Mouse (Mus musculus) heart, adult 18-20 months (tissue): ENCODE results near the gene Gm49358. TPM values are rescaled to one million over a fixed set of nuclear protein-coding genes. Genes with fewer than 3 reads are reported as not detected.

Experiments
- DNase-seq, 2 experiments: peaks; one replicate each; pipeline ENCODE4 v3.0.0; 2021 to 2022; ENCODE audit warnings: mixed read lengths in 1 of 2
- total RNA-seq, 2 experiments: library from RNA; stranded (reverse); gene quantifications; 2 replicates each; pipeline ENCODE4 v1.2.3; 2021

The Gm49358 gene
- total RNA-seq, 2 experiments from 2014 or later = 13.3 to 16.2 TPM

DNA sequence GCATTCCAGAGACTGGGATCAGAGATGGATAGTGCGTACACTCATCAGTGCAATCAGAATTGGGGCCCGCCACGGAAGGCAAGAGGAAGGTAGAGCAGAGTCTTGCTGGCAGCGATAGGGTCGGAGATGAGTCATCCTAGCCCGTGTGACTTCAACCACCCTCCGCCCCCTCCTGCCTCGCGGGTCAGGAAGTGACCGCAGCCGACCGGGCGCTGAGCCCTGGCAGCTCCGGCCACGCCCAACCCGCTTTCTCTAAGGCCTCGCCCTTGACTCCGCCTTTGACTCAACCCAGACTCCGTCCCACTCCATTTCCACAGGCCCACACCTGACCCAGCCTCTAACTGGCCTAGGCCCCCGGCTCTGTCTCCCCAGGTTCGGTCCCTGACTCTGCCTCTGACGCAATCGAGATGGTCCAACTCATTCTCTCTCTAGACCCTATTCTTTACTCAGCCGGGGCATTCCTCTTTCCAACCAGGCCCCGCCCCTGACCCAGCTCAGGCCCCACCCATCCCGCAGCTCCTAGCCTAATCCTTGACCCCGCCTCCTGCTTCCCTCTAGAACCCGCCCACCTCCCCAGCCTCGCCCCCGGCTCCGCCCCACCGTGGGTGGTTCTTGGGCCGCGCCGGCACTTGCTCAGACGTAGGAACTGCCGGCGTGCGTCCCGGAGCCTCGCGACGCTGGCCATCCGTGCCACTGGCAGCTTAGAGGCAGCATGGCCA is 14.8 kb downstream of the Gm49358 start, which contains the start of gene Nt5dc3:
Gene Nt5dc3, plus strand, starts transcription at position 608 of the 719 bp plus-strand sequence.
- DNase-seq = peak; percentile 97 to 99

DNA sequence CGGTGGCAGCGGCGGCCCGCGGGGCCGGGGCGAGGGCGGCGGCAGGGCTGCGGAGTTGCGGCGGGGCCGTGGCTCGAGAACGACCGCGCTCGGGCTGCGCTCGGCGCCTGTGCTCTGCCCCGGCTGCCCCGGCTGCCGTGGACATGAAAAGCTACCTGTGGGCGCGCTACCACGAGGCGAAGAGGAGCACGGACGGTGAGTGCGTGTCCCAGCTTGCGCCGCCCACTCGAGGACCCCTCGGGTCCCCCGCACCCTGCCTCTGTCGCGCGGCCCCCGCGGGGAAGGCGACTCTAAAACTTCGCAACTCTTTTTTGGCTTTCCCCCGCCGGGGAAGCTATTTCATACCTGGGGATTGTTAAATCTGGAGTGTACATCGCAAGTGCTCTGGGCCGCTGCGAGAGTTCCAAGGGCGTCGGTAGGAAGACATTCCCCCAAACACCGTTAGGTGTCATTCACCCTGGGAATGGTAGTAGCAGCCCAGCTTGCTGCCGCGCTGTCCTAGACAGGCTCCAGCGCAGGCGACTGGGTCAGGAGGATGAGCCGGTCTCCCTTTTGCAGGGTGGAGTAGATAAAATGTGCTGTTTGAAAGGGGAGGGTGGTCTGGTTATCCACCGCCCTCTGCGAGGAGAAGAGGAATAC is 15.5 kb downstream of the Gm49358 start:
- peak; percentile 41 to 68 for DNase-seq

DNA sequence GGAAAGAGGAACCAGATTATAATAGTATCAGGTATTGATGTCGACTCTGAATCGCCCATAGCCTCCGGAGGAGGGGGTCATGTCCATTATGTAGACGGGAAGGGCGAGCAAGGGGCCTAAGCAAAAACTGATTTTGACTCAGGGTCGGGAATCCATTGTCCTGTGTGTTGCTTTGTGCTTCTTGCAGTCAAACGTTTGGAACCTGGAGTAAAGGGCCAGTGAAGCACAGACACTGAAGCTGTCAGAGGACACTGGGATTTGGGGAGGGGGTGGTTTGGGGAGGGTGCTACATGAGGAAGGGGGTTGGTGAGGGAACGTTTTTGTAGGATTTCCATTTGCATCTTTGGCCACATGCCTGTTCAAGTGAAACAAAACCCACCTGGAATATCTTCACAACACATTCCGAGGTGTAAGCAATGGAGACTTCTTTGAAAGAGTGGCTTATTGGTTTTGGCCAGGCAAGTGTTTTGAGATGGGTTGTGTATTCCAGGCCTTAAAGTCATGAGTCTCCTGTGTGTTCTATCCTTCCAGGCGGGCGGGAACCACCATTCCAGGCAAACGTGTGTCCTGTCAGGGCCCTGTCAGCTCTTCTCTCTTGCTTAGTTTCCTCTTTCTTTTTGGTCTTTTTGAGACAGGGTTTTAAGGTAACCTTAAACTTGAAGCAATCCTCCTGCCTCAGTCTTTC is 16.2 kb downstream of the Gm49358 start:
- DNase-seq = no peak

DNA sequence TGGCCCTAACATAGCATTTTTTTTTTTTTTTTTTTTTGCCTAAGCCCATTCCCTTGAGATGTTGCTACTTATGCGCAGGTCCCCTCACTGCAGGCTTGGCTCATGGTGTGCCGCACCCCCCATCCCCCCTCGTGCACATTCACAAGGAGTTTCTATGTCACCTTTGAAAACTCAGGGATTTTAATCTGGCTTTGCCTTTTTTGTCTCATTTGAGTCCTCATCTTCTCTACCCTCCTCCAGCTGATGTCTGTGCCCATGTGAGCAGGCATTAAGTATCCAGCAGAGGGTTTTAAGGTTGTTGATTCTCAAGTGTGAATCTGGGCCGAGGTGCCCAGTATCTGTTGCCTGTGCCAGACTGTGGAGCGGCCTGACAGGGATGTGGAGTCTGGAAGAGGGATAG is 17.9 kb downstream of the Gm49358 start:
- no peak for DNase-seq

DNA sequence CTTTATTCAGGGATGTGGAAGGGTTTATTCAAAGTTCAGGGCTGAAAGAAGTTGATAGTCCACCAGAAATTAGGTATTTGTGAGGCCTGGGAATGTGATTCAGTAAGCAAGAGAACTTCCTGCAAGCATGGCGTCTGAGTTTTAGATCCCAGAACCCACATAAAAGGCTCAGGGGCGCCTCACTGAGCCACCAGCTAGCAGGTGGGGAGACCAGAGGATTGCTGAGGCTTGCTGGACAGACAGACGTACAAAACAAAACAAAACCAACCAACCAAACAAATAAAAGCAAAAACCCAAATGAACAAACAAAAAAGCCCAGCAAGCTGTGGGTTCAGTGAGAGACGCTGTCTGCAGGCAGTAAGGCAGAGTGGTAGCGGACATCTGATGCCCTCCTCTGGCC is 18.9 kb downstream of the Gm49358 start:
- no peak for DNase-seq

DNA sequence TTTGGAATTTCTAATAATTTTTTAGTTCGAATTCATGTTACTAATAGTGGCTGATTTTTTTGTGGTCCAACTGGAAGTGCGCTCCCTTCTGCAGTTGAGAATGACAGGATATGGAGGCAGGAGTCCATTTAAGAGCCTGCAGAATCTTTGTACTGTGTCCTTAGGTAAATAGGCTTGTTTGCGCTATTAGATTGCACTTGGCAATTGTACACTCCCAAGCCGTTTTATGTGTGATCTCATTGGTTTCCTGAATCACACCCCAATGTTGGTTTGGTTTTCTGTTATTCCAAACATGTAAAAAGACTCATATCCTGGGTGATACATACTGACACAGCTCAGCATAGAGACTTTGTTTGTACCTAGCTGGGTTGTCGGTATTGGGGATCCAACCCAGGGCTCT is 19.8 kb downstream of the Gm49358 start:
- no peak for DNase-seq

DNA sequence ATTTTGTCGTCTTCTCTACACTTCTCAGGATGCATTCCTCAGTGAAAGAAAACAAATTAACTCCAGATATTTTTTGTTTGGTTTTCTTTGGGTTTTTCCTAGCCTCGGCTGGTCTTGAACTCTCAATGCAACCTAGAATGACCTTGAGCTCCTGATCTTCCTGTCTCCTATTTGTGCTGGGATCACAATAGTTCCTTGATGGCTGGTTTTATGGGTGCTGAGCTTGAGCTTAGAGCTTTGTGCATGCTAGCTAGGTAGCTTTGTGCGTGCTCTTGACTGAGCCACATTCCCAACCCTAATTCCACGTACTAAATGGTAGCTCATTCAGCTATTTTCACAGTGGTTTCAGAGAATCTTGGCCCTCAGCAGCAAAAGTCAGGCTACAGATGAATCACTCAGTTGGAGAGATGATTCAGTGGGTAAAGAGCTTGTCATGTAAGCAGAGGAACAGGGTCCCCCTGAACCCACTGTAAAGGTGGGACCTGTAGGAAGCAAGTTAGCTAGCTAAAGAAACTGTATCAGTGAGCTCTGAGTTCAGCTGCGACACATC is 20.4 kb downstream of the Gm49358 start:
- DNase-seq = no peak

DNA sequence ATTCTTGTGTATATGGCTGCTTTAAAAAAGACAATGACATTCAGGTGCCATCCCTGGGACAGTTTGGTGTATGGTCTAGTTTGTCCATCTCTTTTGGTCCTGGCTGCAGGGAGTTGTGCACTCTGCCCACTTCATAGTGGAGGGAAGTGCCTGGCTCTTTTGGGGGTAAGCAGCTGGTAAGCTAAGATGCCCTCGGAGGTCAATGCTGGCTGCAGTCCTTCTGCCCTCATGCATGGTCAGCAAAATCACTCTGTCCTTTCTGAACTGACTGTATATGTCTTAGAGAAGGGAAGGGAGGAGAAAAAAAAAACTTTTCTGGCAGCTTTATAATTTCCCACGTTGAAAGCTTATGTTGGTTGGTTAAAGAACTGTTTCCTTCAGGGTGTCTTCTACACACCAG is 21.6 kb downstream of the Gm49358 start:
- DNase-seq = no peak

DNA sequence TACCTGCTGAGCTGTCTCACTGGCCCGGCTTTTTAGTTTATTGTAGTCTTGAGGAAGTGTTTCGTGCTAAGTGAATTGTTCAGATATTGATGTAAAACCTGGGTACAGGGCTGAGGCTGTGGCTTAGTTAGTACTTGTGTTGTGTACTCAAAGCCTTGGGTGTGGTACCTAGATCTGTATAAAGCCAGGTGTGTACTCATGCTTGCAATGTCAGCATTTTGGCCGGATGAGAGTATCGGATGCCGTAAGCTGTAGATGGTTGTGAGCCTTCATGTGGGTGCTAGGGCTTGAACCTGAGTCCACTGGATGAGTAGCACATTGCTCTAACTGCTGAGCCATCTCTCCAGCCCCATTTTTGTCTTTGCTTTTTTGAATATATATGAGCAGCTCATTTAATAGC is 22.3 kb downstream of the Gm49358 start:
- DNase-seq = no peak

DNA sequence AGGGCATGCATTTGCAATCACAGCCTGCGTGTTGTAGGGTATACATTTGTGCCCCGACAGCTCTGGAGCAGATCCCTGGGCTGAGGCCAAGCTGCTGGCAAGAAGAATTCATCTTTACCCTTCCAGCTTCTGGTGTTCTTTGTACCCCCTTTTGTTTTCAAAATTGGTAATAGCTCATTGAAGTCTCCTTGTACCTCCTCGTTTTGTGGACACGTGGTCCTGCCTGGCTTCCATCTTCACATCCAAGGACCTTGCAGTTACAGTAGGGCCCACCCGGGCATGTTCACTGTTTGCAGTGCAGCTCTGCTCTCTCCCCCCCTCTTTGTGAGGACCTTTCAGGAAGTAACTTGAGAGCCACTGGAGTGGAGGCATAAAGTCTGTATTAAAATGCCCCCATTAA is 24.4 kb downstream of the Gm49358 start:
- DNase-seq = no peak

DNA sequence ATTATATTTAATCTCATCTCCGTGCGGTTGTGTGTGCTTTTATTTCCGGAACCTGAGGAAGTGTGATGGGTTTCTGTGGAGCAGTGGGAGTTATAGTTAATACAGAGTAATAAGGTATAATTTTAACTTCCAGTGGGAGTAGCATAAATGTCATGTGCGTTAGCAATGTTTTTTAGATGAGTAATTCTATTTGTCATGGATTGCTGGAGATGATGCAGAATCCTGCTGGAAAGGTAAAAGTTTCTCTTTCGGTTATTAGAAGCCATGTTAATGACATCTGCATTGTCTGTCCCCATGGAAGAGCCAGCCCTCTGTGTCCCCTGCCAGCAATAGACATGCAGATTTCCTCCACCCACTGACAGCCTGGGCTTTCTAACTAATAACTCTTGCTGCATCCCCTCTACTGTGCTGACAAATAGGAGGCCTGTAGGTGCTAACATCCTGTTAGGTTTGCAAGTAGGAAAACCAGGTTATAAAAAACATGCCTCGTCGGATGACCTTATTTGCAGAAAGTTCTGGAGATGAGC is 25.4 kb downstream of the Gm49358 start:
- DNase-seq = no peak

DNA sequence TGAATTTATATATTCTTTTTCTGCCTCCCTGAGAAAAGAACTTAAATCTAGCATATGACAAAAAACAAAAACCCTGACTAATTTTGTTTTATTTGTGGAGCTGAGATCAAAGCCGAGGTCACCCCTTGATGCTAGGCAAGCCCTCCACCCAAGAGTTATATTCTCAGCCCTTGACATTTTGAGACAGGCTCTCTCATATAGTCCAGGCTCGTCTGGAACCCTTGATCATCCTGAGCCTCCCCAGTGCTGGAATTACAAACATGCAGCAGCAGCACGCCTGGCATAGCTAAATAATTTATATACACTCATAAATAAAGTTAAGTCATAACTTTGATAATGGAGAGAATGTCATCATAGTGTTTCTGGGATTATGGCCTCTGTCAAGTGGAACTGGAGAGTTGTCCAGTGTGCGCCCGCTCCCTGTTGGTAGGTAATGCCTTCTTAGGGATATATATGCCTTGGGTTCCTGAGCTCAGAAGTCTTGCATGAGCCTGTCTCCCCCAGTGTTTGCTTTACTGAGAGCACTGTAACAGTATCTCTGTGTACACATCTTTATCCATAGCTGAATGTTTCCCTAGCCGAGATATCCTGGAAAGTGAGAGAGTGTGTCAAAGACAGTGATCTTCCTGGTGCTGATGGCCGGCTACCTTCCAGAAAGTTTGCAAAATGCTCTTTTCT is 27.9 kb downstream of the Gm49358 start:
- no peak for DNase-seq

DNA sequence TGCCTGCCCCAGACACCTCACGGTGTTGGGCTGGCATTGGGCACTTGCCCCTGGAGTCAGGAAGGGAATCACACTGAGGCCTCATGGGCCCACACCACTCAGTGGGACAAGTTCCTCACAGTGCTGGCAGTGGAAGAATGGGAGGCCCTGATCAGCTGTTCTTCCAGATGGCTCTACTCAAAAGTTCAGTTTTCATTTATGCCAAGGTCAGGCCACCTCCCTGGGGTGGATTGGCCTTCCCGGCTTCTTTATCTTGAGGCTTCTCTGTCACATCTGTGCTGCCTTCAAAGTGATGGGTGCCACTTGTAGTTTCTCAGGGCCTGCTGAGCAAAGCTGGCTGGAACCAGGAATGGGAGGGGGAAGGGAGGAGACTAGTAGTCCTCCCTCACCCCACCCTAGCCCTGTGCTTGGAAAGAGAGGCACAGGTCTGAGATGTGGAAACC is 29.8 kb downstream of the Gm49358 start:
- peak; percentile 67 to 78 for DNase-seq

DNA sequence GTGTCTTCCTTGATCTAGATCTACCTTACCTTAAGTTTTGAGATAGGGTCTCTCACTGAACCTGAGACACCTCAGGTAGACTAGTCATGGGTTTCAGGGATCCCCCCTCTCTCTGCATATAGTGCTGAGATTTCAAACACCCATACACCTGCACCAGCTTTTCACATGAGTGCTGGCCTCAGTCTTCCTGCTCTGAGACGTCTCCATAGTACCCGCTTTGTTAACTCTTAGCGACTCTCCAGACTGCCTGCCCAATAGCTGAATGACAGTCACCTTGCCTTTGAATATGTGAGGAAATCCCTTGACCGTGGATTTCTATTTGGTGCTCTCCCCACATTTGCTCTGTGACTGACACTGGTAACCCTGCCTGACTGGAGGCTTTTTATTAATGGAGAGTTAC is 30.4 kb downstream of the Gm49358 start:
- no peak for DNase-seq

DNA sequence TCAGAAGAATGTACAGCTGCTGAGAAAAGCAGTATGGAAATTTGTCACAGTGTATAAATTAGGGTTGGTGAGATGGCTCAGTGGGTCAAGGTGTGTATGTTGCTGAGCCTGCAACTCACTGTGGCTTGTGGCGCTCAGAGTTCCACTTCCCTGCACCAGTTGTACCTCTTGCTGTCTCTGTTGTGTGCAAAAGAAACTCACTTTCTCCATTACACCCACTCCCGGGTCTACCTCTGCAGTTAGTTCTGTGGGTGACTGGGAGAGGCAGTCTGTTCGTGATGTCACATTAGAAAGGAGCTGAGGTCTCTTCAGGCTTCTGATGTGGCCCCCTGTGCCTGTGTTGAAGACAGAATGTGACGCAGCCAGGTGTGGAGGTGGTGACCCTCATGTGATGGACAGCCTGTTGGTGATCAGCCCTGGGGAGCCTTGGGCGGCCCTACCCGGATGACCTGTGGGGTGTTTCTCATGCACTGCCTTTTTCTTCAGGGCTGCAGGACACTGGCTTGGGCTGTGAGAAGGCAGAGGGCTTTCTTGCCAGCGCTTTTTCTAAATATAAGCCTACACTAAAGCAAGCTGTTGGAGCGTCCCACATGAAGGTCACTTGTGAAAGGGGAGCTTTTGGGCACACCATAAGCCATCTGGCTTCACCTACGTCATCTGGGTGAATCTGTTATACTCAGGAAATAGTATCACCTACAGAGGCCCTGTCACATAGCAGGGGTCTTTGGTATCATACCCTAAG is 31.2 kb downstream of the Gm49358 start:
- DNase-seq = peak; percentile 48 to 52

DNA sequence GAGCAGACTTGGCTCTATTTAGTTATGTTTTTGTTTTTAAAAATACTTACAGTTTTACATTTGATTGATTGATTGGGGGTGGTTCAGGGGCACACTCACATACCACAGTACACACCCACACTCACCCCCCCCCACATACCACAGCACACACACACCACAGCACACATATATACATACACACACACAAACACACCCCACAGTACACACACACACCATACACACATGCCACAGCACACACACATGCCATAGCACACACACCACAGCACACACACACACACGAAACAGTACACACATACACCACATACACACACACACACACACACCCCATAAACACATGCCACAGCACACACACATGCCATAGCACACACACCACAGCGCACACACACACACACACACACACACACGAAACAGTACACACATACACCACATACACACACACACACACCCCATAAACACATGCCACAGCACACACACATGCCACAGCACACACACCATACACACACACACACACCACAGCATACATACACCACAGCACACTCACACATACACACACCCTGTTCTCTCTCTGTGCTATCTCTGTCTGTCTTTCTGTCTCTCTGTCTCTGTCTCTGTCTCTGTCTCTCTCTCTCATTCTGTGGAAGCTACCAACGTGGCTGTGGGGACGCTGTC is 32.4 kb downstream of the Gm49358 start:
- DNase-seq = no peak

DNA sequence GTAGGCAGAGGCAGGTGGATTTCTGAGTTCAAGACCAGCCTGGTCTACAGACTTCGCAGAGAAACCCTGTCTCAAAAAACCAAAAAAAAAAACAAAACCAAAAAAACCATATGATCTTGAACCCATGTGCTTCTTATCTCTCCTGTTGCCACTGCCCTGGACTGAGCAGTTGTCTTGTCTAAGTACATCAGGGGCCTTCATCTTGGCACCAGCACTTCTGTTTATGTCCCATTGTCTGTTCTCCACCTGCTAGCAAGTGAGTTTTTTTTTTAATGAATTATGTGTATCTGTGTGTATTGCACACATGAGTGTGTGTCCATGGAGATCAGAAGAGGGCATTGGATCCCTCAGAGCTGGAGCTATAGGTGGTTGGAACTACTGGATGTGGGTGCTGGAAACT is 43.6 kb downstream of the Gm49358 start:
- no peak for DNase-seq

DNA sequence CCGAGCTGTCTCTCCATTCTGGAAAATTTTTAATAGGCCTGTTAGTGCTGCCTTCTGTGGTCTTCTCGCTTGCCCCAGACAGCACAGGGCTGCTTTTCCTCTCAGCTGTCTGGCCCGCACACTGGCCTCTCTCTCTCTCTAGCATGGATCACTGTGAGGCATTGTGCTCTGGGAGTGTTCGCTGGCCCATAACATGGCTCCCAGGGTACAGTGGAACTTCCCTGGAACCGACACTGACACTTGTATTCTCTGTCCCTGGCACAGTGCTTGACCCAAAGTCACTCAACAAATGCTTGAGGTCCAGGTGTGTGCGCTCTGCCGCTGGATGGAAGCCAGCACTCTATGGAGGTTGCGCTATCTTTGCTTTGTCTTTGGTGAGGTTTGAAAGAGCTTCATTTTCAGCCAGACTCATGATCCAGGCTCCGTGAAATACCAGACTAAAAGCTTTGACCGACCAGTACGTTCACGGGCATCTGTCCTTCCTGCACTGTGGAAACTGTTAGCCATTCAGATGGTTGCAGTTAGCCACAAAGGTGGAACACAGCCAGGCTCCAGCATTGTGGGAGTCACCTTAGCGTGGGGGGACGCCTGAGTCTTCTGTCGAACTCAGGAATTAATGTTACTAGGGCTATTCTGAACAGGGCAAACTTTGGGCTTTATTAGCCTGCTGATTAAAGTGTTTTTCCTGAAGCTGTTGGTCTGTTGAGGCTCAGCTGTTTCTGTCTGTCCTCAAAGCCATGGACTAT is 44.4 kb downstream of the Gm49358 start:
- no peak for DNase-seq

DNA sequence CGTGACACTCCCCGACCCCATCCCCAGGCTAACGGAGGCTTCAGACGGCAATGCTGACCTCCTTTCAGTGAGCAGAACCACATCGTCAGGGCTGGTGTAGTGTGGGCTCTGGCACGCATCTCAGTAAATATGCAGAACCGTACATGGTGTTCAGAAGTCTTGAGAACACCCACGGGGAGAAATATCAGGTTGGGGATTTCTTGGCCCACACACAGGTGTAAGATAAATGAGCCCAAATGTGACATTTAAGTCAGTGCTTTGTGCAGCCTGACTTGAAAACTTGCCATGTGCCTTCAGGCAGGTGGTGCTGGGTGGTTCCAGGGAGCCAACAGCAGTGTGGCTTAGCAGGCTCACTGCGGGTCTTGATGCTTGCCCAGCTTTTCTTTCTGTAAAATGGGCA is 46.2 kb downstream of the Gm49358 start:
- DNase-seq = no peak

DNA sequence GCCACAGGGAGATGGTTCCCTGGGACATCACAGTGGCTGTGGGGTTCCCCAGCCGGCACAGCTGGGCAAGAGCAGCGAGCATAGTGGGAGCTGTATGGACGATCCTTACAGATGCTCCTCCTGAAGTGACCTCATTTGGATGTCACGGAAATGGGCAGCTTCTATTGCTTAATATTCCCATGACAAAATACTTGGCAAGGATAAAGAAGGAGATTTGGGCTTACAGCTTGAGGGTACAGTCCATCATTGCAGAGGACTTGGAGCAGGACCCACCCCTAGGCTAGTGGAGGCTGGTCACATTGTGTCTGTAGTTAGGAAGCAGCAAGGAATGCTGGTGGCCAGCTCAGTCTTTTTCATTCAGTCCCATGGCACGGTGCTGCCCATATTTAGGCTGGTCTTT is 46.8 kb downstream of the Gm49358 start:
- peak in 1 of 2 experiments; percentile 27 for DNase-seq
